Mouse (Mus musculus) mesoderm, embryonic 11.5 days (tissue): Measurements from ENCODE around the gene Actb.
A peak's percentile ranks its signal among the peaks of the same experiment; 100 is the strongest.
"Not testable (repeated sequence)": the region's sequence is repeated elsewhere in the genome, so short reads cannot be mapped to it uniquely, and the experiment has no call there.

Experiments
- DNase-seq: peaks from one replicate; pipeline ENCODE4 v3.0.0-alpha.2; 2012; ENCODE audit warnings: low read depth, low spot score

Gene Actb

DNA sequence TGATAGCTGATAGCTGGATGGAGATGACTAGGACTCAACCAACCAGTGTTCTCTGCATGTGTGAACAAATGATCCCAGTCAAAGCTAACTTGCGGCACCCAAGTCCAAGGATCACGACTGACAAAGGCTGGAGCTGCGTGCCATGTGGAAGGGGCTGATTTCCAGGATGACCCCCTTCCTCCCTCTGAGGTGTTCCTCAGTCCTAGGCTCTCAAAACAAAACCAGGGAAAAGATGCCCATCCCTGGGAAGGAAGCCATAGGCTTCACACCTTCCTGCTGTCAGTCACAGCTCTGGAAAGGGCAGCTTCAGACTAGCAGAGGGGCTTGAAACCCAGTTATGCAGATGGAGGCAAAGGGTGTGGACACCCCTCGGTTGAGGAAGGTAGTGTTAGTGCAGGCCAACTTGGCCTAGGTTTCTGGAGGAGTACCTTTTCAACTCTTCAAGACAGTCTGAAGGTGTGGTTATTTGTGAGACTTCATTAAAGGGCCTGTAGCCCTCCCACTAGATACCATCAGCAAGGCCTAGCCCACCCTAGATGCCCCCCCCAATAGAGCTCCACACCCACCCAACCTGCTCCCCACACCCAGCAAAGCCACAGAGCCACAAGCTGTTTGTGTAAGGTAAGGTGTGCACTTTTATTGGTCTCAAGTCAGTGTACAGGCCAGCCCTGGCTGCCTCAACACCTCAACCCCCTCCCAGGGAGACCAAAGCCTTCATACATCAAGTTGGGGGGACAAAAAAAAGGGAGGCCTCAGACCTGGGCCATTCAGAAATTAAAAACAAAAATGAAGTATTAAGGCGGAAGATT lies 3.8 kb downstream of the Actb start:
- no peak for DNase-seq

DNA sequence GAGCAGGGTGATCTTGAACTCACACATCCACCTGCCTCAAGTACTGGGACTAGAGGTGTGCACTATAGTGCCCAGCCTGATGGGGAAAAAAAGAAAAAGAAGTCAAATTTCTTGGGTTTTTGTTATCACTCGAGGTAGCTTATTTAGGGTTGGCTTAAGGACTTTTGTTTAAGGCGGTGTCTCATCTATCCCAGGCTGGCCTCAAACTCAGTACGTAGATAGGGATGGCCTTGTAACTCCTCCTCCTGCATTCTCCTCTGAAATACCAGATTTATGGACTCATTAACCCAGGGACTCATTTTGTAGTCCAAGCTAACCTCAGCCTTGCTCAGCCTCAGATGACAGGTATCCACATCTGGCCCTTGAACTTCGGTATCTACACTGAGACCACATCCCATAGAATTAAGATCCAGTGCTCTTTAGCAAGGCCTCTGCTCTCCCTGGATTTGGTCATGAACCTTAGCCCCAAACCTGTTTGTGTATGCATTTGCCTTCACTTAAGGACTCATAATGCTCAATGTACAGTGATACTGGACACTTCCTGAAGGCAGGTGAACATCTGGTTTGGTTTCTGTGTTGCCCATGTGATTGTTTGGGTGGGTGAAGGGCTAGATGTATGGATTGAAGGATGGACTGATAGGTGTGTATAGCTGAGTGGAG lies 4.6 kb downstream of the Actb start:
- no peak for DNase-seq

DNA sequence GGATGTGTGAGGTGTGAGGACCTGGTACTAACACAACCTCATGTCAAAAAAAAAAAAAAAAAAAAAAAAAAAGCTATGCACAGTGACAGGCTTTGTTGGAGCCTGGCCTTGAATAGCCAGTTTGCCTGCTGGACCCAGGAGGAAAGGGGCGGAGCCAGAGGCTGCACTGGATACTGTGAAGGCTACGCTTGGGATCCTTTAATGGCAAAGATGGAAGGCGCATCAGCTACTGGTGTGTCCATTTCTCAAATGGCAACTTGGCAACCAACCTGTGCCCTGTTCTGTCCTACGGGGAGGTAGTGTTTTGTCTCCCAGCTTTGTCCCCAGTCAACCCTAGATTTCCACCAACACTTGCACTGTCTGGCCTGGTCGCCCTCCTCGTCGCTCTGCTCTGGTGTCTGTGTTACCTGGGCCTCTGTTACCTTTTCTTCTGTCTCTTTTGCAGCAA lies 5.2 kb downstream of the Actb start:
- peak; percentile 65 for DNase-seq

DNA sequence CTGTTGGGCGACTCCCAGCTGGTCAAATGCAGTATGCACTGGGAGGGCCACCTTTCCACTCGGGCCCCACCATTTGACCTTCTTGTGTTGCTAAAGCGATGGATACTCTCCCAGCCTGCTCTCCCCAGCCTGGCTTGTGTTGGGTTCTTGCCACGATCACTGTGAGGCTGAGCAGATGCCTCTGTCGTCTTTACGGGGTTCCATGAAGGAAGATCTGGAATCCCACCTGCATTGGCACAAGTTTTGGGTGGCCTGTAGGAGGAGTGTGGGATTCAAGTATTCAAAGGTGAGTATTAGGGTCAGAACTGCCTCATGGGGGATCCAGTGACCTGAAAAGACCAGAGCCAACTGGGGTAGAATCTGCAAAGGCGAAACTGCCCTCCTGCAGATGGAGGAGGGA lies 5.9 kb downstream of the Actb start:
- no peak for DNase-seq

DNA sequence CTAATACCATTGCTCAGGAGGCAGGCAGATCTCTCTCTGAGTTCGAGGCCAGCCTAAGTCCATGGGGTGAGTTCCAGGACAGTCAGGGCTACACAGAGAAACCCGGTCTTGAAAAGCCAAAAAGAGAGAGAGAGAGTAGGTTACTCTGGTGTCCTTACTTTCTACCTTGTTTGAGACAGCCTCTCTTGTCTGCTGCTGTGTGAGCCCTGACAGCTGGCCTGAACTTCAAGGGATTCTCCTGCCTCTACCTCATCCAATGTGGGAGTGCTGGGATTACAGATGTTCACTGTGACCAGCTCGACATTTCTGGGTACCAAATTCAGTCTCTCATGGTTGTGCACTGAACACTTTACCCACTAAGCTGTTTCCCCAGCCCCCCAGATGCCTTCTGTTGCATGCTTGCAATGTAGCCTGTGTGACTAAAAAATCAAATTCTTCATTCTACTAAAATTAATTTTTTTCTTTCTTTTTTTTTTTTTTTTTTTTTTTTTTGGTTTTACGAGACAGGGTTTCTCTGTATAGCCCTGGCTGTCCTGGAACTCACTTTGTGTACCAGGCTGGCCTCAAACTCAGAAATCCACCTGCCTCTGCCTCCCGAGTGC lies 6.5 kb downstream of the Actb start:
- no peak for DNase-seq

DNA sequence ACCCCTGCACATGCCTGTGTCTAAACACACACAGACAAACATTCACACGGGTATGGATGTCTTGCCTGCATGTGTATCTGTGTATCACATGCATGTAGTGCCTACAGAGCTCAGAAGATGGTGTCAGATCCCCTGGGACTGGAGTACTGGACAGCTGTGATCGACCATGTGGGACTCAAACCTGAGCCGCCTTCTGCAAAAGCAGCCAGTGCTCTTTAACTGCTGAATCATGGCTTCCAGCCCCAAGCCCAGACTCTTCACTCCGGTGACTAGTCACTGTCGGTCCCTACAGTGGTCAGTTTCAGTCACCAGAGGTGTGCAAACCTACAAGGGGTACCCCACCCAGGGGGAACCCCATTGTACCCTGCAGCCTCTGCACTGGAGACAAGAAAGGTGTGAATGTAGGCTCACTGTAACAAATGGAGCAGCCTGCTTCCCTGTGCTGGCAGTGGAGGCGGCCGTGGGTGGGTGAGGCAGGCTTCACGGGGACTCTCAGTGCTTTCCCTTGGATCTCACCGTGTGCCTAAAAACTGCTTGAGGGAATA lies 7.4 kb downstream of the Actb start:
- DNase-seq: no peak

DNA sequence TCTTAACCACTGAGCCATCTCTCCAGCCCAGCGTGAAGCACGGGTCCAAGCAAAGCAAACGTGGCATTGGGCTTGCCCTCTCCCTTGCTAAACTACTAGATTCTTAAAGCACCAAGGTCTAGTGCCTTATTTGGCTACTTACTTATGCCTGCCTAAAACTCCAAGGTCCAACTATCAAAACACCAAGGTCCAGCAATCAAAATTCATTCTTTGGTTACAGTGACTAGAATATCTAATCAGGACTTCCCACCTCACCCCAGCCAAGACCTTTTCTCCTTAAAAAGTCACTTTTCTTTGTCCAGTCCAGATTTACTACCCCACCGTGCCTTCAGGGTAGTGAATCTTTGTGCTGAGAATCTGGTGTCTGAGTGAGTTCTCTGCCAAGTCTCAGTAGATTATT lies 8.2 kb downstream of the Actb start:
- no peak for DNase-seq

DNA sequence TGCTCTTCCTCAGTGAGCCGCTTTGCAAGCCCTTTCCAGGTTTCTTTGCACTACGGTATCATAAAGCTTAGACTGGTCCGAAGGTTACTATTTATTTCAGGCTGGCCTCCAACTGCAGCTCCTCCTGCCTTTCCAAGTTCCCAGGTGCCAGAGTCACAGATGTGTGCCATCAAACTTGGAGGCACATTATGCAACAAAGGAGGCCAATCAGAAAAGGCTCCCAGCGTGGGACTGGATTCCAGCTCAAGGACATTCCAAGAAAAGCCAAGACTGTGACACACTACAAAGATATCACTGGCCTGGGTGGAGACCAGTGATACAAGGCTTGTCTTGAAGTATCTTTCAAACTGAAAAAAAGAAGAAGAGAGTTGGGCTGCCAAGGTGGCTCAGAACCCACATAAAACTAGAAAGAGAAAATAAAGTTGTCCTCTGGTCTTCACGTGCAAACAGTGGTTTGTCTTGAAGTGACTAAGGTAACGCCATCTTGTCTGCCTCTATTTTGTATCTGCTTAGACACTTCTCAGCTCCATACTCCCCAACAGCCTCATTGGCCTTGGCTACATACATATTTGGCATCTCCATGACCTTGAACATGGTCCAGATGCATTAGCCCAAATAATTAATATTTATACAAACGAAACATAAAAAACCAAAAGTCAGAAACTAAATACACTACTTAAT lies 8.8 kb downstream of the Actb start:
- no peak for DNase-seq

DNA sequence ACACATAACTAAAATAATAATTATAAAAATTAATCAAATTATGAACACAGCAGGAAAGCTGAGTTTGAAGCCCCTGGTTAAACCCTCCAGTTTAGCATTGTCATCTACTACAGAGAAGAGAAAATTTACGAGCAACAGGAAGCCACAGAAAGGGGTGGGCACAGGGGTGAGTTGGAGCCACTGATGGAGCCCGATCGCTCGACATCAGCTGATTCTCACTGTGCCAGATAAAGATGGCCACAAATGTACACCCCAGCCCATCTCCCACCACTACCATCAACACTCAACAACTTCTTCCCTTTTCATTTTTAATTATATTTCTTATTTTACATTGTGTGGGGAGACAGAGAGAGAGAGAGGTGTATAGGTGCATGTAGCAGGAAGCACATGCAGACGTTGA lies 9.8 kb downstream of the Actb start:
- DNase-seq: no peak

DNA sequence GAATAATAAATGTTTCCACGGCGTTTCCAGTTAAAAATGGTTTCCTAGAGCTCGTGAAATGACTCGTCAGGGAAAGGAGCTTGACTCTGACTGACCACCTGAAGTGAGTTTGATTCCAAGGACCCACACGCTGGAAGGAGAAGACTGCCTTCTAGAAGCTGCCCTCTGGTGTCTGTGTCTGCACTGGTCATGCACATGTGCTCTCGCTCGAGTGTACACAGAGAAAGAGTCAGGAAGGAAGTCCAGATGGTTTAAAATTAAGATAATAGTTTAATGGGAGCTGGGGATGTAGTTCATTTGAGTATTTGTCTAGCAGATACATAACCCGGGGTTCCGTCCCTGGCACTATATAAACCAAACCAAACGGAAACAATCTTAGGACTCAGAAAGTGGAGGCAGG lies 10.4 kb downstream of the Actb start:
- no peak for DNase-seq

DNA sequence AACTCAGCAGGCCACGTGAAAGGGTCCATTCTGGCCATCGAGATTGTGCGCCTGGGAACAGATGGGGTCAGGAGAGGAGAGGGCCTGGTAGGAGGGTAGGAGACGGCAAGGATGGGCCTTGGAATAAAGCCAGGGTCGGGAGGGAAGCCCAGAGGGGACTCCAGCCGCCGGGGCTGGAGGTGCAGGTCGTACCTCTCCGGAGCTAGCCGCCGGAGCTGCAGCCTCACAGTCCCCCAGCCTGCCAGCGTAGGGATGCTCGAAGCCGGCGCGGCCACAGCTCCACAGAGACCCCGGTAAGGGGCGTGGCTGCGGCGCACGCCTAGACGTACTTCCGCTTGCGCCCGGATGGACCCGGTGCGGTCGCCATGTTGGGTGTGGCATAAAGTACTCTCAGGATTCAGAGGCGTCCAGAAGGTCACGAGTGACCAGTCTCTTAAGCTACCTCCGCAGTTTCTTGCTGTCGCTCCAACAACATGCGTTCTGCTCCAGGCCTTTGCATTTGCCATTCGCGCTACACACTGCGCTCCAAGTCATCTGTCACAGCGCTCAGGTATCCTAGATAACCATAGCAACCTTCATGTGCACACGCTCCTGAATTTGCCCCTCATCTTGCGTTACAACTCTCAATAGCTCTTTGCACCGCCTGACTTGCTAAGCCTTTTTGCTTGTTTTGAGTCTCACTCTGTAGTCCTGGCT lies 11.5 kb downstream of the Actb start, which contains the start of gene Fbxl18:
Gene Fbxl18, minus strand, starts transcription at position 504 of the 696 bp plus-strand sequence.
- peak; percentile 93 for DNase-seq

DNA sequence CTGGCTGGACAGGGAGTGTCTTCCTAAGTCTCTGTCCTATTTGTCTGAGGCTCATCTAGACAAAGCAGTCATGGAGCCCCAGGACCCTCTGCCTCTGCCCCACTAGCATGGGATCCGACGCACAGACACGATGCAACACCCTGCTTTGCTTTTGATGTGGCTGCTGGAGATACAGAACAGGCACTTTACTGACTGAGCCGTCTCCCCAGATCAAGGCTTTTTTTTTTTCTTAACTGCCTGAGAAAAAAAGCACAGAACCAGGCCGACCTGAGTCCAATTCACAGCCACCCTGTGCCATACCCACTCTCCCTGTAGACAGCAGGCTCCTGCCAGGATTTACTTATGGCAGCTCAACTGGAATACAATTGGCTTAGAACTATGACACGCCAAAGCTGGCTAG lies 15.2 kb downstream of the Actb start:
- DNase-seq: no peak

DNA sequence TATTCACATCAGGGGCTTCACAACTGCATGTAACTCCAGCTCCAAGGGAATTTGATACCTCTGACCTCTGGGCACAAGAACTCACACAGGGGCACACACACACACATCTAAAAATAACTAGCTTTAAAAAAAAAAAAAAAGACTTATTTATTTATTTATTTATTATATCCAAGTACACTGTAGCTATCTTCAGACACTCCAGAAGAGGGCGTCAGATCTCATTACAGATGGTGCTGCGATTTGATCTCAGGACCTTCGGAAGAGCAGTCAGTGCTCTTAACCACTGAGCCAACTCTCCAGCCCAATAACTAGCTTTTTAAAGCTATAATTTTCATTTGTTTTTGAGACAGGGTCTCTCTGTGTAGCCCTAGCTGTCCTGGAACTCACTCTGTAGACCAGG lies 19.0 kb downstream of the Actb start:
- DNase-seq: not testable (repeated sequence)

DNA sequence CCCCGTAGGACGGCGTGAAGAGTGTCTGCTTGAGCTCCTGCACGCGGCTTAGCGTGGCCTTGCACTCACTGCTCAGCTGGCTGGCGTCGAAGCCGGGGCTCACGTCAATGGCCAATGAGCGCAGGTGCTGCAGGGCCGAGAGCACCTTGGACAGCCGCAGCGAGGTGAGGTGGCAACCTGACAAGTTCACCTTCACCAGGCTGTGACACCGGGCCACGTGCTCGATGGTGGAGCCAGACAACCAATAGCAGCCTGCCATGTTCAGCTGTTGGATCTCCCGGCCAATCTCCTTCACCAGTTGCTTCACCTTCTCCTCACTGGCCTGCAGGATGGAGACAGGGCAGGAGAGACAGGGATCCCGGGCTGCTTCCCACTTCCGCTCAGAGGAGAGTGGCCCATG lies 19.8 kb downstream of the Actb start:
- no peak for DNase-seq

DNA sequence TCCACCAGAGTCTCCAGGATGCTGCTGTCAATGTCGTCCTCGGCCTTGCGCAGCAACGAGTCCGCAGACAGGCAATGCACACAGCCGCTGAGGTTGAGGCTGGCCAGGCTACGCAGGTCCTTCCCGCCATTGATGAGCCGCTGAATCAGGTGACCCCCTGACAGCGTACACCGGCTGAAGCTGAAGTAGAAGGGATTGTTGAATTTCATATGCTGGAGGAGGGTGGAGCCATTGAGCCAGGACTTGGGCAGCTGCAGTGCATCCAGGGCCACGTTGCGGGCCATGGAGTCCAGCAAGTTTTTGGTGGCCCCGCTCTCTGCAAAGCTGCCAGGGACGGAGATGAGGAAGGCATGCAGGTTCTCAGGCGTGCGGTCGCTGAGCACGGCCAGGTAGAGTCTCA lies 20.4 kb downstream of the Actb start:
- DNase-seq: no peak

DNA sequence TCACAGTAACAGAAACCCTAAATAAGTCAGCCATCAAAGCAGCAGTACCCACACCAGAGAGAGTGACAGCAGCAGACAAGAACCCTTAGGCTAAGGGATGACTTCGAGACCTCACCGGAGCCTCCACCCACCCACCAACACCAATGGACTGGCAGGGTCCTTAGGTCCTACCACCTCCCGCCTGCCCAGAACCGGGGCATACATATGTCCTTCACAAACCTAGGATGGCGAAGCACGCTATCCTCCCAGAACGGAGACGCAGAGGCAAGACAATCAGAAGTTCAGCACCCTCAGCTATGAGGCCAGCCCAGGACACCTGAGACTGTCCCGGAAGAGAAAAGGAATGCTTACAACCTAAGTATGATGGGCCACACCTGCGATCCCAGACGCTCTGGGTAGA lies 24.1 kb downstream of the Actb start:
- DNase-seq: no peak

DNA sequence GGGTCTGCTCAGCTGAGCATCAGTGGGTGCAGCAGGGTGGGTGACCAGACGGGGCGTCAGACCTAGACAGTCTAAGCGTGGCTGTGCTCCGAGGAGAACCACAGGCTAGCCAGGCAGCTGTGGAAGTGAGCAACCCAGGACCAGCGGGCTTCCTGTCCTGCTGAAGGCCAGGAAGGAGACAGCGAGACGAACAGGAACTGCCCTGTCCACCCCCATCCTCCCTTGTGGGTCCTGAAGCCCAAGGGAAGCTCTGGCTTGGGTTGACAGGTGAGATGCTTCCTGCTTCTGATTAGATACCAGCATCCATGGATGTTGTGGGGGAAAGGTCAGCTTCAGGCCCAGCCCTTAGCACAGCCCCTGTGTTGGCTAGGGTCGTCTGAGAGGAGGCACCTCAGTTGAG lies 24.6 kb downstream of the Actb start:
- DNase-seq: no peak

DNA sequence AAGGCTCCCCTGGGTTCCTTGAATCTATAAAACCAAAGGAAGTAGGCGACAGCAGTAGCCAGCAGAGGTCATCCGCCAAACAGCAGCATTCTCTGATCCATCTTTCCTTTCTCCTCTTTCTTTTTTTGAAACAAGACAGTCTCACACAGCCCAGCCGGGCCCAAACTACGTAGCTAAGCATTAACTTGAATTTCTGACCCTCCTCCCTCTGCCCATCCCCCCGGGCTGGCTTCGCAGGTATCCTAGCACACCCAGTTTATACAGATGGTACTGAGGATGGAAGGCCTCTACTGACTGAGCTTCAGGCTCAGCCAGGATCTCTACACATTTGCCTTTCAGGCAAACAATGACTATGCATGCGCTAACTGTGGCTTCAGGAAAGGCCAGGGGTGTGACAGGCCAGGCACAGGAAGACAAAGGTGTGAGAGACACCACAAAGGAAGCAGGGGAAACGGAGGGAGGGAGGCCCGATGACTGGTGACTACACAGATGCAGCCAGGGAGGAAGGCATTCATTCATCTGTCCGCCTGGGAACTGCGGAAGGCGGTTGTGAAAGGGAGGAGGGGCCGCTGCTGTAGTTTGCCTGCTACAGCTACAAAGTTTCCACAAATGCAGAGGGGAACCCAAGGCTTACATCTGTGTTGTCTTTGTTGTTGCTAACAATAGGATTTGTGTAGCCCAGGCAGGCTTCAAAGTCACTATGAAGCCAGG lies 25.6 kb downstream of the Actb start:
- no peak for DNase-seq

DNA sequence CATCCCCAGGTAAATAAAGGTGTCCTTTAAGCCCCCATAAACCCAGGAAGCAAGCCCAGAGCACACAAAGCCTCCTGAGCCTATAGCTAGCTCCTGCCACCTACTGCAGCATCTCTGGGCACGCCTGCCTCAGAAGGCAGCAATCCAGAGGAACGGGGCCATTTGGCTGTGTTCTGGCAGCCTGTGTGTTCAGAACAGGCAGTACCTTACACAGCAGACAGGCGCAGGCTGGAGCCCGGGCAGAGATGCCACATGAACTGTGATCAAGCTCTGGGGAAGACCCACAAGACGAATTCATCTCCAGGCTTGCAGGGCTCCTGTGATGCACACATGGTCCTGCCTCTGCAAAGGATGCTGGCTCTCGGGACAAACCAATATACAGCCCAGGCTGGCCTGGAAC lies 26.3 kb downstream of the Actb start:
- DNase-seq: no peak

DNA sequence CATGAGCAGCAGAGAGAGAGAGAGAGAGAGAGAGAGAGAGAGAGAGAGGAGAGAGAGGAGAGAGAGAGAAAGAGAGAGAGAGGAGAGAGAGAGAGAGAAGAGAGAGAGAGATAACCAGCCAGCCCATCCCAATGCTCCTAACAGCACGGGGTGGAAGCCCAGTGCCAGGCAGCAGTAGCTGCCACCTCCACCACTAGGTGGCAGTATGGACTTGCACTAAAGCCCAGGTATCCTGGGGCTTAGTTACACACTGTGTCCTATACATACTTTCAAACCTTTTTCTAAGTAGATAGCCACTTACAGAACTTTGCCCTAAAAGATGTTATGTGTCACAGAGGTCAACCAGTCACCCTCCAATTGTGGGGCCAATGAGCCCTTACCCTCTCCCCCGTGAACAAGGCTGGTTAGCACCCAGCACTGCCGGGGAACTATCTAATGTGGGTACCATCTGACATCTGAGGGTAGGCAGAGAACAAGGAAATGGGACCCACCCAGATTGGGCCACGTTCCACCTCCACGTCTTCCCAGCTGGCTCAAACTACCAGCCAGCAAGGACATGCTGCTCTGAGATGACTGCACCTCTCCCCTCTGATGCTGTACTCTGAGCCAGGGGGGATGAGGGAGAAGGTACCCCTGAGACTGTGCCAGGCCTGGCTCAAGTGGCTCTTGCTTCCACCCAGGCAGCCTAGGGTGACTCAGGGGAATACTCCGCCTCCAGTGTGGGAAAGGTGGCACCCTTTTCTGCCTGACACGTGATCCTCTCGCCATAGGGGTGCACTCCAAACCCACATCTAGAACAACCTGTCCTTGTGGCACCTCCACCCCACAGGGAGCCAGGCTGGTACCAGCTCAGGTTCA lies 27.0 kb downstream of the Actb start:
- peak; percentile 92 for DNase-seq
